Mouse (Mus musculus) ES-E14 (cell line): ENCODE results near the gene Taf6. TPM values are rescaled to one million over a fixed set of nuclear protein-coding genes. Genes with fewer than 3 reads are reported as not detected.
"Not testable (repeated sequence)": the region's sequence is repeated elsewhere in the genome, so short reads cannot be mapped to it uniquely, and the experiment has no call there.

Source experiments
- DNase-seq: peaks from one replicate; pipeline ENCODE4 v3.0.0-alpha.2; 2013; ENCODE audit warnings: low read depth, low spot score
- H3K27ac ChIP-seq: 2 replicates; pipeline ENCODE4 v1.5.1; 2012; ENCODE audit warnings: low read depth, mild to moderate bottlenecking, low read length, moderate library complexity, mixed read lengths; ENCODE audit not compliant: poor library complexity, insufficient read depth, severe bottlenecking
- H3K36me3 ChIP-seq: 2 replicates; pipeline ENCODE4 v1.6.1; 2012; ENCODE audit warnings: mild to moderate bottlenecking, low read length, moderate library complexity, mixed read lengths; ENCODE audit not compliant: control insufficient read depth, poor library complexity, insufficient read depth, severe bottlenecking
- H3K4me1 ChIP-seq, 2 experiments: fragments of 150-350 bp in 1 of 2; sonication (generic) in 1 of 2; 2 replicates each; pipeline ENCODE4 v1.6.1; 2012; ENCODE audit warnings: low read length in 2 of 2, mild to moderate bottlenecking in 1 of 2, mixed read lengths in 1 of 2; ENCODE audit not compliant: control insufficient read depth in 2 of 2, insufficient read depth in 2 of 2, poor library complexity in 1 of 2
- H3K4me3 ChIP-seq, 2 experiments: fragments of 150-350 bp in 1 of 2; sonication (generic) in 1 of 2; 2 replicates each; pipeline ENCODE4 v1.5.1; 2012; ENCODE audit warnings: low read length in 2 of 2, low read depth in 1 of 2, mild to moderate bottlenecking in 1 of 2, mixed read lengths in 1 of 2; ENCODE audit not compliant: insufficient read depth in 1 of 2, poor library complexity in 1 of 2, severe bottlenecking in 1 of 2
- H3K9ac ChIP-seq: 2 replicates; pipeline ENCODE4 v1.6.1; 2012; ENCODE audit warnings: low read depth, mild to moderate bottlenecking, low read length, mixed read lengths; ENCODE audit not compliant: poor library complexity, insufficient read depth, severe bottlenecking
- H3K9me3 ChIP-seq: fragments of 150-350 bp; sonication (generic); 2 replicates; pipeline ENCODE4 v1.6.1; 2012; ENCODE audit warnings: low read depth, mild to moderate bottlenecking, low read length; ENCODE audit not compliant: control insufficient read depth, insufficient read depth
- CHD2 ChIP-seq: IDR thresholded peaks from 2 replicates; pipeline ENCODE4 v1.6.1; 2014; ENCODE audit warnings: mild to moderate bottlenecking, low read depth, low read length, inconsistent platforms
- HCFC1 ChIP-seq: IDR thresholded peaks from 2 replicates; pipeline ENCODE4 v1.6.1; 2012; ENCODE audit warnings: low read length, inconsistent platforms, borderline replicate concordance; ENCODE audit not compliant: insufficient read depth
- MAFK ChIP-seq: IDR thresholded peaks from 2 replicates; pipeline ENCODE4 v1.6.1; 2014; ENCODE audit warnings: mild to moderate bottlenecking, low read depth, low read length, inconsistent platforms; ENCODE audit not compliant: insufficient read depth
- ZC3H11A ChIP-seq: IDR thresholded peaks from 2 replicates; pipeline ENCODE4 v1.6.1; 2012; ENCODE audit warnings: low read depth, mild to moderate bottlenecking, inconsistent platforms, low read length, borderline replicate concordance
- ZNF384 ChIP-seq: IDR thresholded peaks from 2 replicates; pipeline ENCODE4 v1.6.1; 2012; ENCODE audit warnings: low read depth, low read length, inconsistent platforms
- in situ Hi-C, 2 experiments: fragments of 600-800 bp; cut with MboI; formaldehyde crosslinking; loops; one replicate each; pipeline ENCODE4 v1.15.1; 2025; ENCODE audit warnings: low sequenced_read_pairs in 2 of 2, inconsistent platforms in 1 of 2; ENCODE audit not compliant: unreplicated experiment in 2 of 2
- total RNA-seq: library from RNA; depleted of rRNA; stranded (reverse); fragments of 300-350 nt; gene quantifications from 2 replicates; pipeline ENCODE4 v1.2.3, GENCODE M21; 2012

The Taf6 gene
- total RNA-seq, 1 experiment = 59.3 TPM

GRCm38 (mm10) chr5:138219864-138220263 lies 32.6 kb upstream of the Taf6 start:
- TF ChIP-seq HCFC1 (no peak), CHD2 (no peak), ZC3H11A (no peak), MAFK (no peak), ZNF384 (no peak)
- no peak overlapping the region for H3K9ac ChIP-seq
- DNase-seq = no peak
- no peak overlapping the region for H3K4me3 ChIP-seq
- H3K36me3 ChIP-seq = no peaks in the 10 kb centered on the region
- no peaks in the 10 kb centered on the region for H3K4me1 ChIP-seq
- no peak overlapping the region for H3K27ac ChIP-seq
- in situ Hi-C loops = no loop called here
- H3K9me3 ChIP-seq = no peaks in the 10 kb centered on the region

- H3K4me3 ChIP-seq = peak overlapping the region; percentile 52 to 55
- H3K4me1 ChIP-seq, DNase-seq, in situ Hi-C loops, H3K9me3 ChIP-seq, H3K27ac ChIP-seq, H3K36me3 ChIP-seq: not testable (repeated sequence)
- peak overlapping the region; percentile 42; the same call in 1 of the 2 replicates for H3K9ac ChIP-seq
These were observed 29.4 kb upstream of the Taf6 start for GRCm38 (mm10) chr5:138216632-138217031.

DNA sequence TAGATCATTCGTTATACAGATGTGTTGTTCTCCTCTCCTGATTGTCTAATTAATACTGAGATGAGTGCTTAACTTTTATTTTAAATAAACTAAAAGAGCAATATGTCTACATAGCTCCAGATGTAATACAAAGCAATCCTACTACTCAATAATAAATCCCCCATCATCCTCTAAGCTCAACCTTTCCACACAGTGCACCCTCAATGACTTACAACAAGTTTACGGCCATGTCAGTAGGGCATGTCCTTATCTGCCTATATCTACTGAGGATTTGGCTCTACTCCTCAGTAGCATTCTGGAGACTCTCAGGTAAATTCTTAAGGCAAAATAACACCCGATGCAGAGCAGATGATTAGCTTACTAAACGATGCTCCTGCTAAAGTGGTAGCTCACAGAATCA lies 20.6 kb upstream of the Taf6 start:
- in situ Hi-C loops = loop anchor here in 1 of 2 experiments (5.0 kb wide), 1 partner anchor 44 kb away; no protein-coding TSS in a partner anchor
- TF ChIP-seq ZC3H11A (no peak), ZNF384 (no peak), MAFK (no peak), CHD2 (no peak), HCFC1 (no peak)
- H3K27ac ChIP-seq = no peak overlapping the region

GRCm38 (mm10) chr5:138207253-138207652 lies 20.0 kb upstream of the Taf6 start:
- in situ Hi-C loops = loop anchor here in 1 of 2 experiments (5.0 kb wide), 1 partner anchor 45 kb away; no protein-coding TSS in a partner anchor

More for the DNA sequence above, 20.6 kb upstream of the Taf6 start:
- H3K36me3 ChIP-seq = no peaks in the 10 kb centered on the region
- no peaks in the 10 kb centered on the region for H3K9me3 ChIP-seq
- no peak overlapping the region for H3K4me3 ChIP-seq
- H3K4me1 ChIP-seq = no peaks in the 10 kb centered on the region
- no peak overlapping the region for H3K9ac ChIP-seq
- no peak for DNase-seq

GRCm38 (mm10) chr5:138202086-138202485 lies 14.8 kb upstream of the Taf6 start:
- no peak for DNase-seq
- H3K9me3 ChIP-seq = no peaks in the 10 kb centered on the region
- in situ Hi-C loops = no loop called here
- no peak overlapping the region for H3K27ac ChIP-seq
- no peaks in the 10 kb centered on the region for H3K4me1 ChIP-seq
- H3K36me3 ChIP-seq = no peaks in the 10 kb centered on the region
- no peak for TF ChIP-seq MAFK
- TF ChIP-seq HCFC1 = no peak
- TF ChIP-seq ZNF384 = no peak
- TF ChIP-seq CHD2 = no peak
- no peak for TF ChIP-seq ZC3H11A
- no peak overlapping the region for H3K9ac ChIP-seq
- no peak overlapping the region for H3K4me3 ChIP-seq

More at GRCm38 (mm10) chr5:138207253-138207652, 20.0 kb upstream of the Taf6 start:
- TF ChIP-seq CHD2 = no peak
- TF ChIP-seq MAFK = no peak
- TF ChIP-seq ZNF384 = no peak
- TF ChIP-seq HCFC1 = no peak
- no peak for TF ChIP-seq ZC3H11A
- DNase-seq = no peak
- no peaks in the 10 kb centered on the region for H3K4me1 ChIP-seq
- no peaks in the 10 kb centered on the region for H3K9me3 ChIP-seq
- no peak overlapping the region for H3K4me3 ChIP-seq
- no peak overlapping the region for H3K9ac ChIP-seq
- no peak overlapping the region for H3K27ac ChIP-seq
- H3K36me3 ChIP-seq = no peaks in the 10 kb centered on the region
